In genomic region chr1:181637997-181638713, GRCm38 (mm10) we compare ENCODE assay signal across 20 mouse cellular contexts.
A peak's percentile ranks its signal among the peaks of the same experiment; 100 is the strongest.
DNase-seq lines count a peak whose midpoint lies in the region; ATAC-seq and TF ChIP-seq lines count a peak whose summit lies in the region.
"Had no signal": no experiment of that assay in that cellular context is flagged by ENCODE, and none has a peak within 500 bp of the region (broad histone marks: within the 10 kb centered on the region; RNA-seq: fewer than 3 reads in every experiment).

No protein-coding gene starts in this region.

- no peak overlapping the region for H3K9ac ChIP-seq in forebrain, embryonic 16.5 days (replicated peaks; ENCODE audit: low read depth, low read length)
- H3K9ac ChIP-seq in forebrain, embryonic 13.5 days: no peak overlapping the region
- H3K9ac ChIP-seq in midbrain, postnatal 0 days (replicated peaks; ENCODE audit: low read length, poor library complexity, severe bottlenecking): no peak overlapping the region
- H3K9ac ChIP-seq in midbrain, embryonic 13.5 days (replicated peaks): no peak overlapping the region
- H3K9ac ChIP-seq: heart, embryonic 12.5 days; hindbrain, embryonic 12.5 days; intestine, embryonic 15.5 days had no signal

- H3K27me3 ChIP-seq in forebrain, embryonic 16.5 days (replicated peaks; ENCODE audit: control insufficient read depth, insufficient read depth, low read length): no peaks in the 10 kb centered on the region
- no peaks in the 10 kb centered on the region for H3K27me3 ChIP-seq in forebrain, embryonic 13.5 days
- no peaks in the 10 kb centered on the region for H3K27me3 ChIP-seq in midbrain, postnatal 0 days (ENCODE audit: insufficient read depth, low read length)
- no peaks in the 10 kb centered on the region for H3K27me3 ChIP-seq in midbrain, embryonic 13.5 days
- no peaks in the 10 kb centered on the region for H3K27me3 ChIP-seq in kidney, adult 2 months (replicated peaks; ENCODE audit: control insufficient read depth, insufficient read depth, low read length)
- H3K27me3 ChIP-seq: heart, embryonic 12.5 days; hindbrain, embryonic 12.5 days; intestine, embryonic 15.5 days had no signal

- no peaks in the 10 kb centered on the region for H3K9me3 ChIP-seq in forebrain, embryonic 16.5 days (ENCODE audit: control insufficient read depth, low read length)
- H3K9me3 ChIP-seq in forebrain, embryonic 13.5 days (replicated peaks): no peaks in the 10 kb centered on the region
- no peaks in the 10 kb centered on the region for H3K9me3 ChIP-seq in midbrain, postnatal 0 days (ENCODE audit: low read length)
- H3K9me3 ChIP-seq in midbrain, embryonic 13.5 days: no peaks in the 10 kb centered on the region
- H3K9me3 ChIP-seq: heart, embryonic 12.5 days; hindbrain, embryonic 12.5 days; intestine, embryonic 15.5 days had no signal

- 60% methylated on average over 12 of the region's 12 CpGs for WGBS in forebrain, embryonic 16.5 days
- 80% methylated on average over 12 of the region's 12 CpGs for WGBS in forebrain, embryonic 13.5 days
- WGBS in midbrain, postnatal 0 days: 68% methylated on average over 12 of the region's 12 CpGs
- WGBS in midbrain, embryonic 13.5 days: 76% methylated on average over 12 of the region's 12 CpGs
- WGBS in kidney, adult 2 months: 72% methylated on average over 12 of the region's 12 CpGs

- TF ChIP-seq CTCF in layer of hippocampus, adult 2 months (conservative IDR thresholded peaks at IDR 0.05): no peak
- TF ChIP-seq CTCF in midbrain, postnatal 0 days (IDR thresholded peaks at IDR 0.05): no peak
- no peak for TF ChIP-seq CTCF in kidney, adult 2 months (conservative IDR thresholded peaks at IDR 0.05; ENCODE audit: insufficient read depth, insufficient read length, low read depth, low read length)

- H3K4me2 ChIP-seq in forebrain, embryonic 16.5 days (ENCODE audit: low read length): no peak overlapping the region
- H3K4me2 ChIP-seq in forebrain, embryonic 13.5 days: no peak overlapping the region
- H3K4me2 ChIP-seq in midbrain, postnatal 0 days (ENCODE audit: low read depth, low read length, poor library complexity, severe bottlenecking): no peak overlapping the region
- no peak overlapping the region for H3K4me2 ChIP-seq in midbrain, embryonic 13.5 days (replicated peaks)
- H3K4me2 ChIP-seq: heart, embryonic 12.5 days; hindbrain, embryonic 12.5 days; intestine, embryonic 15.5 days had no signal

- 0 out of 2 replicates have a peak, but pooled peaks cover 2% of the 10 kb centered on the region for H3K4me1 ChIP-seq in forebrain, embryonic 16.5 days (replicated peaks; ENCODE audit: control insufficient read depth, insufficient read depth, low read length)
- no peaks in the 10 kb centered on the region for H3K4me1 ChIP-seq in forebrain, embryonic 13.5 days
- no peaks in the 10 kb centered on the region for H3K4me1 ChIP-seq in midbrain, postnatal 0 days (ENCODE audit: insufficient read depth, low read length)
- 0 out of 2 replicates have a peak, but pooled peaks cover 3% of the 10 kb centered on the region for H3K4me1 ChIP-seq in midbrain, embryonic 13.5 days (replicated peaks)
- H3K4me1 ChIP-seq in kidney, adult 2 months (ENCODE audit: control insufficient read depth, insufficient read depth, low read length): no peaks in the 10 kb centered on the region
- H3K4me1 ChIP-seq: heart, embryonic 12.5 days; hindbrain, embryonic 12.5 days; intestine, embryonic 15.5 days had no signal

- peak; percentile 74 for ATAC-seq in forebrain, embryonic 16.5 days
- ATAC-seq in forebrain, embryonic 13.5 days: no peak
- no peak for ATAC-seq in midbrain, postnatal 0 days (ENCODE audit: low FRiP score)
- no peak for ATAC-seq in midbrain, embryonic 13.5 days
- ATAC-seq: intestine, embryonic 15.5 days had no signal

- no peak overlapping the region for H3K27ac ChIP-seq in forebrain, embryonic 16.5 days (ENCODE audit: low read length)
- H3K27ac ChIP-seq in forebrain, embryonic 13.5 days: no peak overlapping the region
- peak overlapping the region; percentile 46; the same call in 1 of the 2 replicates for H3K27ac ChIP-seq in layer of hippocampus, adult 2 months
- no peak overlapping the region for H3K27ac ChIP-seq in midbrain, postnatal 0 days (ENCODE audit: low read depth, low read length)
- no peak overlapping the region for H3K27ac ChIP-seq in midbrain, embryonic 13.5 days
- no peak overlapping the region for H3K27ac ChIP-seq in kidney, adult 2 months (ENCODE audit: insufficient read depth, low read depth, low read length)
- H3K27ac ChIP-seq: hindbrain, embryonic 12.5 days; intestine, embryonic 15.5 days had no signal

- no peak overlapping the region for H3K4me3 ChIP-seq in forebrain, embryonic 16.5 days (replicated peaks; ENCODE audit: low read length)
- H3K4me3 ChIP-seq in forebrain, embryonic 13.5 days: no peak overlapping the region
- no peak overlapping the region; the same call in 1 of the 2 replicates for H3K4me3 ChIP-seq in layer of hippocampus, adult 2 months
- H3K4me3 ChIP-seq in midbrain, postnatal 0 days (ENCODE audit: low read depth, low read length): no peak overlapping the region
- no peak overlapping the region for H3K4me3 ChIP-seq in midbrain, embryonic 13.5 days (replicated peaks)
- H3K4me3 ChIP-seq in kidney, adult 2 months (ENCODE audit: insufficient read depth, low read depth, low read length): no peak overlapping the region
- H3K4me3 ChIP-seq: heart, embryonic 12.5 days; hindbrain, embryonic 12.5 days; intestine, embryonic 15.5 days had no signal

- H3K36me3 ChIP-seq in forebrain, embryonic 16.5 days (ENCODE audit: control insufficient read depth, insufficient read depth): no peaks in the 10 kb centered on the region
- no peaks in the 10 kb centered on the region for H3K36me3 ChIP-seq in forebrain, embryonic 13.5 days (ENCODE audit: poor library complexity, severe bottlenecking)
- H3K36me3 ChIP-seq in midbrain, postnatal 0 days (ENCODE audit: insufficient read depth, low read length): no peaks in the 10 kb centered on the region
- H3K36me3 ChIP-seq in midbrain, embryonic 13.5 days: no peaks in the 10 kb centered on the region
- no peaks in the 10 kb centered on the region for H3K36me3 ChIP-seq in kidney, adult 2 months (ENCODE audit: control insufficient read depth, insufficient read depth, low read length)
- H3K36me3 ChIP-seq: heart, embryonic 12.5 days; hindbrain, embryonic 12.5 days; intestine, embryonic 15.5 days had no signal

- no peak for TF ChIP-seq POLR2A in kidney, adult 2 months (IDR thresholded peaks at IDR 0.05; ENCODE audit: low read depth, low read length)

- DNase-seq in layer of hippocampus, adult 2 months (ENCODE audit: low spot score in 2 of 2): peak in 1 of 2 experiments; percentile 24
- DNase-seq in layer of hippocampus, postnatal 25 days (ENCODE audit: extremely low spot score in 1 of 2, low spot score in 1 of 2): no peak
- DNase-seq in midbrain, postnatal 0 days (ENCODE audit: low spot score): peak; percentile 41
- no peak for DNase-seq in kidney, adult 2 months
- DNase-seq: adrenal gland, postnatal 10 days; B cell, adult 2 months; cerebellum, adult 9-10 months; gastrocnemius, postnatal 10 days; heart, postnatal 10 days; kidney, adult 9 months; kidney, postnatal 14 days; lung, postnatal 4 days; right cerebral cortex, postnatal 25 days; spleen, adult 18-20 months had no signal
